Mouse (Mus musculus) heart, embryonic 14.5 days (tissue): ENCODE data around the gene Cldn34a. TPM values are rescaled to one million over a fixed set of nuclear protein-coding genes. Genes with fewer than 3 reads are reported as not detected.
"Not testable (repeated sequence)": the region's sequence is repeated elsewhere in the genome, so short reads cannot be mapped to it uniquely, and the experiment has no call there.

Source experiments
- ATAC-seq: fragments of 200-750 bp; cut with Nextera tagmentation; 2 replicates; pipeline ENCODE4 v1.8.0; 2017; ENCODE audit warnings: low read depth, moderate TSS enrichment; ENCODE audit not compliant: insufficient number of reproducible peaks, insufficient read depth, low FRiP score
- H3K27ac ChIP-seq, 2 experiments: fragments of 200-500 bp in 1 of 2; fragments of 300-500 bp in 1 of 2; sonication (generic) in 1 of 2; replicated peaks in 1 of 2; 2 replicates each; pipeline ENCODE4 v1.5.1; 2012 to 2014; ENCODE audit warnings: low read depth in 2 of 2, low read length in 2 of 2, control low read depth in 1 of 2, mild to moderate bottlenecking in 1 of 2, mixed read lengths in 1 of 2; ENCODE audit not compliant: control insufficient read depth in 1 of 2, insufficient read depth in 1 of 2
- H3K27me3 ChIP-seq: fragments of 300-500 bp; sonication (generic); 2 replicates; pipeline ENCODE4 v1.6.1; 2014; ENCODE audit warnings: mild to moderate bottlenecking, low read length, control low read depth; ENCODE audit not compliant: control insufficient read depth, insufficient read depth
- H3K36me3 ChIP-seq: fragments of 300-500 bp; sonication (generic); 2 replicates; pipeline ENCODE4 v1.6.1; 2014; ENCODE audit warnings: mild to moderate bottlenecking, control low read depth, low read length, mixed read lengths; ENCODE audit not compliant: control insufficient read depth, insufficient read depth
- H3K4me1 ChIP-seq, 2 experiments: fragments of 200-500 bp in 1 of 2; fragments of 300-500 bp in 1 of 2; sonication (generic) in 1 of 2; 2 replicates each; pipeline ENCODE4 v1.6.1; 2012 to 2014; ENCODE audit warnings: low read length in 2 of 2, control low read depth in 1 of 2, mixed read lengths in 1 of 2; ENCODE audit not compliant: control insufficient read depth in 2 of 2, insufficient read depth in 2 of 2
- H3K4me2 ChIP-seq: fragments of 300-500 bp; sonication (generic); 2 replicates; pipeline ENCODE4 v1.6.1; 2014; ENCODE audit warnings: mild to moderate bottlenecking, low read length
- H3K4me3 ChIP-seq, 2 experiments: fragments of 200-500 bp in 1 of 2; fragments of 300-500 bp in 1 of 2; sonication (generic) in 1 of 2; 2 replicates each; pipeline ENCODE4 v1.5.1; 2012 to 2014; ENCODE audit warnings: low read length in 2 of 2, mild to moderate bottlenecking in 2 of 2, control low read depth in 1 of 2, low read depth in 1 of 2, moderate library complexity in 1 of 2; ENCODE audit not compliant: control insufficient read depth in 1 of 2, insufficient read depth in 1 of 2
- H3K9ac ChIP-seq: fragments of 300-500 bp; sonication (generic); 2 replicates; pipeline ENCODE4 v1.6.1; 2014; ENCODE audit warnings: mild to moderate bottlenecking, low read length
- H3K9me3 ChIP-seq: fragments of 300-500 bp; sonication (generic); 2 replicates; pipeline ENCODE4 v1.6.1; 2016; ENCODE audit warnings: low read length, control low read depth; ENCODE audit not compliant: control insufficient read depth
- WGBS: fragments of 180-500 bp; shearing (Covaris S2); extraction: QIAGEN DNeasy Blood & Tissue Kit; methylation state at CpG from one replicate; pipeline ENCODE4 v1.1.7; 2014; 5-methylcytosine and 5-hydroxymethylcytosine counted together
- polyA plus RNA-seq: library from polyadenylated mRNA; unstranded; fragments of >200 nt; fragmentation: Nextera tagmentation; extraction: Ambion mirVana; gene quantifications from 2 replicates; pipeline ENCODE4 v1.2.1, GENCODE M21; 2014

Gene Cldn34a
- not detected in 2 replicates for polyA plus RNA-seq

GRCm38 (mm10) chrX:152563034-152563433 lies at the start of gene Cldn34a:
Gene Cldn34a (plus strand): TSS chrX:152563334.
- Histone ChIP-seq H3K4me2 (no peak within 1 kb of the TSS), H3K9ac (no peak within 1 kb of the TSS), H3K9me3 (no peaks in the 10 kb centered on the region), H3K4me3 (no peak within 1 kb of the TSS), H3K27ac (no peak within 1 kb of the TSS), H3K36me3 (no peaks in the 10 kb centered on the region), H3K4me1 (no peaks in the 10 kb centered on the region), H3K27me3 (no peaks in the 10 kb centered on the region)
- WGBS = 53% methylated on average over 2 of the region's 2 CpGs
- ATAC-seq = no peak

- ATAC-seq, H3K36me3 ChIP-seq, H3K4me2 ChIP-seq, H3K4me3 ChIP-seq, H3K27ac ChIP-seq, H3K9ac ChIP-seq, H3K9me3 ChIP-seq, H3K27me3 ChIP-seq, H3K4me1 ChIP-seq: not testable (repeated sequence)
- WGBS = 83% methylated on average over 2 of the region's 2 CpGs
Measured at GRCm38 (mm10) chrX:152518611-152519010, 44.5 kb upstream of the Cldn34a start.

GRCm38 (mm10) chrX:152545736-152546135 lies 17.4 kb upstream of the Cldn34a start:
- no peaks in the 10 kb centered on the region for H3K27me3 ChIP-seq
- WGBS = 68% methylated on average over 1 of the region's 1 CpGs

GRCm38 (mm10) chrX:152548180-152548579 lies 15.0 kb upstream of the Cldn34a start:
- no peaks in the 10 kb centered on the region for H3K4me1 ChIP-seq
- no peak for ATAC-seq
- no peak overlapping the region for H3K4me3 ChIP-seq
- H3K36me3 ChIP-seq = no peaks in the 10 kb centered on the region
- no peak overlapping the region for H3K4me2 ChIP-seq
- no peaks in the 10 kb centered on the region for H3K27me3 ChIP-seq
- H3K9me3 ChIP-seq = no peaks in the 10 kb centered on the region
- no peak overlapping the region for H3K9ac ChIP-seq
- no peak overlapping the region for H3K27ac ChIP-seq
- 59% methylated on average over 1 of the region's 1 CpGs for WGBS

More at GRCm38 (mm10) chrX:152545736-152546135, 17.4 kb upstream of the Cldn34a start:
- no peaks in the 10 kb centered on the region for H3K4me1 ChIP-seq
- H3K27ac ChIP-seq = no peak overlapping the region
- no peaks in the 10 kb centered on the region for H3K36me3 ChIP-seq
- H3K4me2 ChIP-seq = no peak overlapping the region
- no peak for ATAC-seq
- H3K4me3 ChIP-seq = no peak overlapping the region
- no peak overlapping the region for H3K9ac ChIP-seq
- no peaks in the 10 kb centered on the region for H3K9me3 ChIP-seq

- Histone ChIP-seq H3K9ac (no peak overlapping the region), H3K27ac (no peak overlapping the region), H3K27me3 (no peaks in the 10 kb centered on the region), H3K4me2 (no peak overlapping the region), H3K4me1 (no peaks in the 10 kb centered on the region), H3K36me3 (no peaks in the 10 kb centered on the region), H3K4me3 (no peak overlapping the region), H3K9me3 (no peaks in the 10 kb centered on the region)
- no peak for ATAC-seq
- WGBS = 56% methylated on average over 6 of the region's 6 CpGs
Measured at GRCm38 (mm10) chrX:152557446-152557845, 5.7 kb upstream of the Cldn34a start.

Other genes with a start within 250 kb of the Cldn34a start
- gene Kantr, start 235.8 kb upstream of the Cldn34a start, polyA plus RNA-seq = 10.5 and 10.6 TPM in 2 replicates
- 11.5 and 13.6 TPM in 2 replicates for gene Tspyl2, start 220.9 kb upstream of the Cldn34a start, polyA plus RNA-seq
- 2.0 and 2.7 TPM in 2 replicates for gene Gpr173, start 194.6 kb upstream of the Cldn34a start, polyA plus RNA-seq
- gene Shroom2, start 206.1 kb downstream of the Cldn34a start, polyA plus RNA-seq = 7.3 TPM in 2 replicates
- 0.50 TPM in 1 of 2 replicates, not detected in the other for gene Gpr143, start 218.6 kb downstream of the Cldn34a start, polyA plus RNA-seq